Mouse (Mus musculus): ENCODE measurements around the gene Cxcr2. TPM values are rescaled to one million over a fixed set of nuclear protein-coding genes. Genes with fewer than 3 reads are reported as not detected.

Cxcr2 gene
- total RNA-seq (2021): under 1 TPM; 0.07 to 0.10 TPM
- long read RNA-seq, experiment 1: 0 reads
- long read RNA-seq, experiment 2: 0 reads

- DNase-seq: no peak
- intact Hi-C loops (cut with DNase I): no loop called here
Measured at GRCm38 (mm10) chr1:74153461-74154184, at the start of gene Cxcr2. Cxcr2 (plus strand) TSS chr1:74153989.

- intact Hi-C loops (cut with DNase I): no loop called here
- peak; percentile 69 to 79 for DNase-seq
Measured at GRCm38 (mm10) chr1:74105660-74106059, 48.1 kb upstream of the Cxcr2 start.

GRCm38 (mm10) chr1:74106214-74106613, 47.6 kb upstream of the Cxcr2 start:
- no peak for DNase-seq
- intact Hi-C loops (cut with DNase I): no loop called here

DNA sequence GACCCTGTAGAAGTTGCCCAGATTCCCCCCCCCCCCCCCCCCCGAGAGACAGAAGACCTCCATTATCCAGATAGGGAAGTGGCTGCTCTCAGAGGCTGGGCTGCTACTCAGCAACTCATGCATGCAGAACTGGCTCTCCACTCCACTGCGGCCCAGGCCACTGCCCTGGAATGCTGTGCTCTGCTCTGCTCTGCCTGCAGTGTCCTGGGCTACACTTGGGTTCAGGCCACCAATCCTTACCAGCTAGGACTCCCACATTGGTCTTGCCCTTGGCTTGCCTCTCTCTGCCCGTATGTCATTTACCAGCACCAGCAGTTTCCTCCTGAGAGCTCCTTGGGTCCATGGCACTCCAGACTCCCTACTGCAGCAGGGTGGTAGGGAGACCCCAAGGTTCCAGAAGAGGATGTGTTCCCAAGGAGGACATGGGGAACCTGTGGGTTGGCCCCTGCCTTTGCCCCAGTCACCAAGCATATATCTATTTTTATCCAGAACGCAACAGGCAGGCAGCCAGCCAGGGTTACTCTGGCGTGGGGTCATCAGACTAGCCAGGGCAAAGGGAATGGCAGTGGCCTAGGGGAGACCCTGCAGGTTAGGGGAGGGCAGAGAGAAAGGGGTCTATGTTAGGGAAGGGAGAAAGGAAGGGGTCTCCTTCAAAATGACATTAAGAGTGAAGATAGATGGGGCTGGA, 45.7 kb upstream of the Cxcr2 start:
- intact Hi-C loops (cut with DNase I): no loop called here

DNA sequence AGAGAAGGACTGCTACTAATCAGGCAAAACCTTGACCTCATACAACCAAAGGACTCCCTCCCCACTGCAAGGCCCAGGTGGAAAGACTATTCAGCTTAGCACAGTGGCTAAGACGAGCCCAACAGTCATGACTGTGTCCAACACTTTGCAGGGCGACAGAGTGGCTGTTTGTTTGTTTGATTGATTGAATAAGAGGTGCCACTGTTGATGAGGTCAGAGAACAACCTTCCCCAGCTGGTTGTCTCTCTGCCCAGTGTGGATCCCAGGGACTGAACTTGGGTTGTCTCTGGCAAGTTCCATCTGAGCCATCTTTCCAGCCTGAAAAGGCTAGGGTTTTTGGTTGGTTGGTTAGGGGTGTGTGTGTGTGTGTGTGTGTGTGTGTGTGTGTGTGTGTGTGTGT, 44.1 kb upstream of the Cxcr2 start:
- no peak for DNase-seq
- intact Hi-C loops (cut with DNase I): no loop called here

More for the DNA sequence above, 45.7 kb upstream of the Cxcr2 start:
- peak in 1 of 2 experiments; percentile 37 for DNase-seq

DNA sequence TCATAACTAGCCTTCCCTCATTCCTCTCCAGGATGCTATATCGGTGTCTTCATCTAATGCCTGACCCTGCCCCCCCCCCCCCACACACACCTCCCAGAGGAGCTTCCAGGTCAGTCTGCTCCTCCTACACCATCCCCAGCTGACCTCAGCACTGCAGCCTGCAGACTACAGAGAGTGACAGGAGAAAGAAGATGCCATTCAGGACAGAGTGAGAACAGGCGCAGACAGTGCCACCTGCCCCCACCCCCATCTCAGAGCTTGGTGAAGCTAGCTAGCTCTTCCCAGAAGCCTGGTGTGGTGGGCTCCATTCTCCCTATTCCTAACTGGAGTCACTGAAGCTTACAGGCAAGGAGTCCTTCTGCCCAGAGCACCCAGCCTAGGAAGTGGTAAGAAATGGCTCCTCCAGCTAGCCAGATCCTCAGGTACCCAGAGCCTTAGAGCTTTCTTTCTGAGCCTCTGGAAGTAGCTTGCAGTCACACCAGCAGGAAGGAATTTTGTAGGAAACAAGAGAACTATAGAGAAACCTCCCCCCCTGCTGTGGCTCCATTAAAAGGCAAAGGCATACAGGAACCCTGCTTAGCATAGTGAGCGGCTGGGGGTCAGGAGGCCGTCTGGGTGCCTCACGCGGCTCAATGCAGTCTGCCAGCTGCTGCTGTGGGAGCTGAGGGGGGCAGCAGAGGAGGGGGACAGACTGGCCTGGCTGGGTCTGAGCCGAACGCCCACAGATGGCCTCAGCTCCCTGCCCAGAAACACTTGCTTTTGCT, 42.7 kb upstream of the Cxcr2 start:
- no peak for DNase-seq
- intact Hi-C loops (cut with DNase I): no loop called here

DNA sequence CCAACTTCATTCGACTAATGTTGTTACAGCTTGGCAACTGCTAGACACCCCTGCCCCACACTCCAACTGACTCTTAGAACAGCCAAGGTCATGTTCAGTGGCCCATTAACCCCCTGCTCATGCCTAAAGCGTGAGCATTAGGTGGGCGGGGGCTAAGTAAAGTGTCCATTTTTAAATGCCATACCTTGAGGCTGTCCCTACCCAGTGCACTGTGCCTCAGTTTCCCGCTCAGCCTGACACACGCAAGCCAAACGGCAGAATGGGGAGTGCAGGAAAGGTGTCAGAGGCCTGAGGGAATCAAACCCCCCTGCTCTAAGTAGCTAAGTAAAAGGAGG, 42.1 kb upstream of the Cxcr2 start:
- DNase-seq: no peak
- intact Hi-C loops (cut with DNase I): no loop called here

GRCm38 (mm10) chr1:74113071-74113470, 40.7 kb upstream of the Cxcr2 start:
- intact Hi-C loops (cut with DNase I): no loop called here
- peak; percentile 26 to 37 for DNase-seq

- DNase-seq: peak in 1 of 2 experiments; percentile 29
- intact Hi-C loops (cut with DNase I): no loop called here
Measured at GRCm38 (mm10) chr1:74117876-74118275, 35.9 kb upstream of the Cxcr2 start.

GRCm38 (mm10) chr1:74119115-74119514, 34.7 kb upstream of the Cxcr2 start:
- peak; percentile 45 to 70 for DNase-seq
- intact Hi-C loops (cut with DNase I): no loop called here

DNA sequence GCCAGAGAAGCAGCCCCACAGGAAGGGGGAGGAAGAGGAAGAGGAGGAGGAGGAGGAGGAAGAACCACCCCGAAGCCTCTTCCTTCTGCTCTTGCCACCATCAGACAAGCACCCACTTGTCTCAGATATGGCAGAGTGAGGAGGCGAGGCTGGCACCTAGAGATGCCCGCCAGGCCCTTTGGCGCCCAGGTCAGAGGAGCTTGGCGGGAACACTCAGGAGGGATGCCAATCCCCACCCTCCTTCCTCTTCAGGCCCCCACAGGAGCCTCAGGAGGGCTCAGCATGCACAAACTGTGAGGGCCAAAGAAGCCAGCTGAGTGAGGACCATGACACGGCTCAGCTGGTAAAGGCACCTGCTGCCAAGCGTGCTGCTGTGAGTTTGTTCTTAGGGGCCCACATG, 32.7 kb upstream of the Cxcr2 start:
- intact Hi-C loops (cut with DNase I): no loop called here
- no peak for DNase-seq

DNA sequence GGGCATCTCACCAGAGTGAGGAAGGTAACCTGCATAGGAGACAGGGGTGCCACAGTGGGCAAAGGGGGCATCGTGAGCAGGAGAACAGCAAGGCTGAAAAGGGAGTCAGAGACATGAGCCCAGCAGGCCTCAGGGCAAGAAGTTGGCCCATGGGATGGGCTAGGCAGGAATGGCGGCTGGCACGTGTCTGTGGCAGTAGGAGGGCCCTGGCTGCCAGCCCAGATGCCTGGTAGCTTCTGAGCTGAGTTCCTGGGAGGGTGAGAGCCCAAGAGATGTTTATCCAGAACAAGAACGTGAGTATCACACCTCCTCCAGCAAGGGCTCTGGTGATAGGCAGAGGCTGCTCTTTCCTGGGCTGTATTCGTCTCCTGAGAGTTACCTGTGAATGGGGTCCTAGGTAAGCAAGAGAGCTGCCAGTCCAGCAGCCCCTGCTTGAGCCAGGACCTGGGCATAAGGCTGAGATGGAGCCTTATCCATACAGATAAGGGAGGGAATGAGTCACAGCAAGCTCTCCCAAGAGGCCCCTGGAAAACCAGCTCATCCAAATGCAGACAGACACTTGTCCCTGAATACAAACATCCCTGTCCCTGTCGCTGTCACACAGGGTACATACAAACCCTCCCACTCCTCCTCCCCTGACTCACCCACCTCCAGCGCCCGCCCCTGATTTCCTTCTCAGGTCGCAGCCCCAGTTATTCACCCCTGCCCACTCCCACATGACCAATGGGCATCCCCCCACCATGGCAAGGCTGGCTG, 31.8 kb upstream of the Cxcr2 start:
- DNase-seq: peak; percentile 64 to 76
- intact Hi-C loops (cut with DNase I): loop anchor here (2.0 kb wide), 1 partner anchor 129 kb away; no protein-coding TSS in a partner anchor

GRCm38 (mm10) chr1:74123215-74123614, 30.6 kb upstream of the Cxcr2 start:
- DNase-seq: no peak
- intact Hi-C loops (cut with DNase I): loop anchor here (2.0 kb wide), 1 partner anchor 130 kb away; no protein-coding TSS in a partner anchor

GRCm38 (mm10) chr1:74124021-74124981, 29.5 kb upstream of the Cxcr2 start, which contains the start of gene Tns1:
Tns1 (minus strand) TSS chr1:74124449.
- intact Hi-C loops (cut with DNase I): loop anchor here (2.0 kb wide), 1 partner anchor 42 kb away; no protein-coding TSS in a partner anchor
- peak; percentile 67 to 73 for DNase-seq

DNA sequence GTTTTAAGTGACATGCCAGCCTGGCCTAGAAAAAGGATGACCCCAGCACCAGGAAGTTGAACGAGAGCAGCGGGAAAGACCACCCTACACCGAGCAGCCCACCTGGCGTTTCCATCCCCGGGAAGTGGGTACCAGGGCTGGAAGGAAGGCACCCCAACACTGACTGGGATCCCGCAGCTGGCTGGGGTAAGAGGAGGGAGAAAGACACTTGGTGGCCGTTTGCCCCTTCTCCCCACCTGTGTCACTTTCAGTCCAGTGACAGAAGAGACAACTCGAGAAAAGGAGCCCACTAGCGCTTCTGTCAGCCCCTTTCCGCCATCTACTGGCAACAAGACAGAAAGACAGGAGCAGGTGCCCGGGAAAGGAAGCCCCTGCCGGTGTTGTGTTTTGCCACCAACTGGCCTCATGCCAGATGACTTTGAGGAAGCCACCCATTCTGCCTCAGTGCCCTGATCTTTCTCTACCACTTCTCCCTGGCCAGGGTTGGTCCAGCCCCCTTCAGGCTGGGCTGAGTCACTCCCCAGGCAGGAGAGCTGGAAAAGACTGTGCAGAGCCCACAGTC, 28.7 kb upstream of the Cxcr2 start, which contains the start of gene Rufy4:
Gene Rufy4 (plus strand): TSS at position 551 of the 562 bp plus-strand sequence.
- peak; percentile 61 to 80 for DNase-seq
- intact Hi-C loops (cut with DNase I): loop anchor here (1.0 to 2.0 kb wide), 2 partner anchors 42 to 224 kb away; no protein-coding TSS in a partner anchor

DNA sequence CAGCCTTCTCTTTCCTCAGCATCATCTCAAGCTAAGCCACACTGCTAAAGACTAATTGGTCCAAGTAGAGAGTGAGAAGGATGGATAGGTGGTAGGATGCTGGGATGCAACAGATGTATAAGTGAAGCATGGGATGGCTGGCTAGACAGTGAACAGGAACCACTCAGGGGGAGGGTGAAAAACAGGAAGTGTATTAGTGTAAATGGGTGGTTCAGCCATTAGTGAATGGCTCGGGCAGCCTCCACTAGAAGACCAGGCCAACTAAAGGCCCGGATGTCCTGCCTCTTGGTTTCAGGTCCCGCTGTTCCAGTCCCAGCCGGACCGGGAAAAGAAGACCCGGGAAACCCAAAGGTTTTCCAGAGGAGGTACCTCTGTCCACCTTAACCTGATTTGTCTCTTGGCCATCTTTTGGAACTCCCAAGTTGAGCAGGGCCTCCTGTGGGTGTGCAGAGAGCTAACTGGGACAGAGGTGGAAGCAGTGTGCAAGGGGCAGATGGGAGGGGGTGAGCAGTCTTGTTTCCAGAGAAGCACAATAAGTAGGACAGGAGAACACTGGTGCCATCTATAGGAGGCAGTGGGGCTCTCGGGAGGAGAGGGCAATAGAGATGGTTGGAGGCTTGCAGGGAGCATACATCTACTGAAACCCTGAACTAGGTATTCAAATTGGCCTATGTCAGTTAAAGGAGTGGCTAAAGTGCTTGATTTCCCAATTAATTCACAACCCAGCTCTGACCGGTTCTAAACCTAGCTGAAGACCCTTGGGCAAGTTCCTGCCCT, 22.7 kb upstream of the Cxcr2 start:
- intact Hi-C loops (cut with DNase I): no loop called here

GRCm38 (mm10) chr1:74132011-74132410, 21.8 kb upstream of the Cxcr2 start:
- intact Hi-C loops (cut with DNase I): no loop called here
- DNase-seq: no peak

More for the DNA sequence above, 22.7 kb upstream of the Cxcr2 start:
- DNase-seq: no peak

- intact Hi-C loops (cut with DNase I): no loop called here
- peak in 1 of 2 experiments; percentile 29 for DNase-seq
Measured at GRCm38 (mm10) chr1:74133954-74134353, 19.8 kb upstream of the Cxcr2 start.
